In genomic region chr9:62945346-62945745, GRCm38 (mm10) we compare ENCODE assay signal across 16 mouse cellular contexts. TPM values are rescaled to one million over a fixed set of nuclear protein-coding genes. Genes with fewer than 3 reads are reported as not detected.
A peak's percentile ranks its signal among the peaks of the same experiment; 100 is the strongest.
DNase-seq lines count a peak whose midpoint lies in the region; TF ChIP-seq lines count a peak whose summit lies in the region.
"Had no signal": no experiment of that assay in that cellular context is flagged by ENCODE, and none has a peak within 500 bp of the region (broad histone marks: within the 10 kb centered on the region; RNA-seq: fewer than 3 reads in every experiment).

No protein-coding gene starts in this region.

- peak; percentile 29 for DNase-seq in cerebellum, adult 8-10 months
- no peak for DNase-seq in cerebellum, adult 11 months
- peak; percentile 24 for DNase-seq in cerebellum, adult 9-11 months
- DNase-seq in cerebellum, postnatal 14 days = peak; percentile 11 to 20
- no peak for DNase-seq in gastrocnemius, adult 2 months
- DNase-seq in lung, postnatal 36 days = no peak
- DNase-seq: adrenal gland, adult 2 months; adrenal gland, postnatal 14 days; gastrocnemius, postnatal 14 days; heart, adult 11 months; kidney, adult 11 months; kidney, adult 8-10 months had no signal

- intact Hi-C loops in gastrocnemius, adult 2 months (cut with DNase I) = no loop called here

- TF ChIP-seq CTCF in gastrocnemius, adult 2 months (IDR thresholded peaks at IDR 0.05) = no peak

- H3K4me3 ChIP-seq in gastrocnemius, adult 2 months = no peak overlapping the region
- H3K4me3 ChIP-seq: forebrain, embryonic 10.5 days; forebrain, embryonic 13.5 days; hindbrain, embryonic 12.5 days; intestine, embryonic 15.5 days had no signal

- no peak overlapping the region for H3K27ac ChIP-seq in gastrocnemius, adult 2 months
- H3K27ac ChIP-seq: forebrain, embryonic 10.5 days; forebrain, embryonic 13.5 days; hindbrain, embryonic 12.5 days; intestine, embryonic 15.5 days had no signal

RNA-seq across cellular contexts. Expression of gene Pias1, which starts 42.4 kb away (rescaled TPM):
- 10 to 100 TPM; 19.6 to 20.4 TPM for total RNA-seq in gastrocnemius, adult 2 months (2021)

Comparison
In these comparisons a context has a peak if more than half of its experiments do, and no peak if none do; other contexts are left out.
1. DNase-seq: peak in cerebellum, adult 8-10 months (single experiment), cerebellum, adult 9-11 months (single experiment) and cerebellum, postnatal 14 days (2 of 2); none in cerebellum, adult 11 months (single experiment), gastrocnemius, adult 2 months (single experiment) and lung, postnatal 36 days (single experiment).